Mouse (Mus musculus): ENCODE data around the gene Olfr1217.

GRCm38 (mm10) chr2:88980181-88980580, 51.7 kb downstream of the Olfr1217 start, which contains the start of gene Gm13762:
- TF ChIP-seq CTCF (IDR thresholded peaks at IDR 0.05; ENCODE audit: borderline replicate concordance, control insufficient read depth, extremely low read depth, insufficient read depth, low read length, poor library complexity) (no peak), POLR2A (IDR thresholded peaks at IDR 0.05; ENCODE audit: control insufficient read depth, extremely low read depth, insufficient read depth, low read length, poor library complexity) (no peak)

Data from thymus, adult 2 months (tissue).